Mouse (Mus musculus) brain, adult 2 months (tissue): Measurements from ENCODE around the gene 4930402F06Rik.
A peak's percentile ranks its signal among the peaks of the same experiment; 100 is the strongest.

Source experiments
- DNase-seq: peaks from one replicate; pipeline ENCODE4 v3.0.0; 2011; ENCODE audit warnings: low read depth, low spot score

Gene 4930402F06Rik

DNA sequence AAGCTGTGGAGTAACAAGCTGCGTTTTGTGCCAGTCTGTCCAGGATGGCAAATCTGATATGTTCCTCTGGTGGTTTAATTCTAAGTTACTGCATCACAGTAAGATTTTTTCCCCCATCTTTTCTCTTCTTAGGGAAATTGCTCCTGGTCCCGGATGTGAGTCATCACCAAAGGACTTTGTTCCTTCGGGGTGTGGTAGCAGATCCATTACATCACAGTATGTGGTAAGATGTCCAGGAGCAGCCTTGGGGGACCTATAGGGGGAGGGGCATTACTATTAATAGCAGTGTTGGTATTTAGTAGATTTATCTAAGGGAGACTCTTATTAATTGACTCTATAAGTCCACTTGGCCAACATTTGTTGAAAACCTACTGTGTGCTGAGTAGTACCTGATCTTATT lies 54.4 kb downstream of the 4930402F06Rik start:
- DNase-seq, result no peak

DNA sequence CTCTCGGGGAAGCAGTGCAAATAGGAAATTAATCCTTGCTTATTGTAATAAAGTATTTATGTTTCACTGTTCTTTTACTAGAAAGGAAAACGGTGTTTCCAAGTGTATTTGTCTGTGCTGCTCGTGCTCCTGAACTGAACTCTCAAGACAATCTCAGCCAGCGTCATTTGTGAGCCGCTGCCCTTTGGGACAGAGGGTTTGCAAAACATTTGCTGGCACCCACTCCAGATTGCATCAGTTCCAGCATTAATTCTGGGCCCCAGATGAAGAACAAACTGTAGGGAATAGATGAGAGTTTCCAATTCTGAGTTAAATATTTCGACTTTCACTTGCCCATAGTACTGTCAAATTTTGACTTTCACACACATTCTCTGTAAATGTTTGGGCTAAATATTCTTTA lies 58.3 kb downstream of the 4930402F06Rik start:
- no peak for DNase-seq

- DNase-seq, result no peak
Observed at GRCm38 (mm10) chr2:35338036-35338435, 58.9 kb downstream of the 4930402F06Rik start.

DNA sequence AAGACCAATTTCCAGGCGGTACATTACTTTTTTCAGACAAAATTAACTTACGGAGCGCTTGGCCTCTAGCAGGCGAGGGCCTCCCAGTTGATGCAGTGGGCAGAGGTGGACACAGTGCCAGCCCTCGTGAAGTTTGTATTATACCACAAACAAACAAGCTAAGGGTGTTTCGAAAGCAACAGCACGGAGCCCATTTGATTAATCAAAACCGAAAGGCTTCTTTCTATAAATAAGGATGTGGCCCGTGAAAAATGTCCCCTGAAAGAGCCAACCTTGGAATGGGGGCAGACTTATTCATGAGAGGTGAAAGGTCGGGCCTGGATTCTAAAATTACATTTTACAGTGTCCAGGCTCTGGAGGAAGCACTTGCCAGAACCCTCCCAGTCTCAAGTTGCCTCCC lies 59.6 kb downstream of the 4930402F06Rik start:
- DNase-seq, result no peak

GRCm38 (mm10) chr2:35336388-35337280 lies 60.3 kb downstream of the 4930402F06Rik start, which contains the start of gene Stom:
Stom (minus strand) TSS chr2:35336976.
- DNase-seq, result peak; percentile 98

- peak; percentile 8 for DNase-seq
Observed at GRCm38 (mm10) chr2:35335620-35336019, 61.4 kb downstream of the 4930402F06Rik start.

DNA sequence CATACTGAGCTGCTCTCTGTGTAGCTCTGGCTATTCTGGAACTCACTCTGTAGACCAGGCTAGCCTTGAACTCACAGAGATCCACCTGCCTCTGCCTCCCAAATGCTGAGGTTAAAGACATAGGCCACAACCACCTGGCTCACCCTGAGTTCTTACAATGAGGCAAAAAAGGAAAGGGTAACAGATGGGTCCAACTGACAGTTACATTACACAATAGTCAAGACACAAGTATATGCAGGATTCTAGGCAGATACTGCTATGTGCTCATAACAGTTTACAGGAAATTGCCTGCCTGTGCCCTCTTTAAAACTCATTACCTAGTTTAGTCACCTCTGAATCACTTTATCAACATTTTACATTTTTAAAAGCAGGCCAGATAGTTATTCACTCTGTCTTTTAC lies 63.3 kb downstream of the 4930402F06Rik start:
- DNase-seq, result no peak

DNA sequence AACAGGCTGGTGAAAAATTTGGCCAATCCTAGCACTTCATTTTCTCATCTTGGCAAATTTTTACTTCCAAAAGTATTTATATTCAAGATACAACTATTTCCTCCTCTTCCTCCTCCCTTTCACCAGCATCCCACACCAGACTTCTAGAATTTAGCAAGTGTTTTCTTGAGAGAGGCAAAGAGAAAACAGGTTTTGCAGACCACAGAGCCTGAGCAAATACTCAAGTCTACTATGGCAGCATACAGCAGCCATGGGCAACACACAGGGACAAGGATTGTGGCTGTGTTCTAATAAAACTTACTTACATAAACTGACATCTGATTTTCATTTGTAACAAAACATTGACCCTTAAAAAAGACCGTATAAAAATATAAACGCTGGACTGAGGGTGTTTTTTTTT lies 65.8 kb downstream of the 4930402F06Rik start:
- no peak for DNase-seq

DNA sequence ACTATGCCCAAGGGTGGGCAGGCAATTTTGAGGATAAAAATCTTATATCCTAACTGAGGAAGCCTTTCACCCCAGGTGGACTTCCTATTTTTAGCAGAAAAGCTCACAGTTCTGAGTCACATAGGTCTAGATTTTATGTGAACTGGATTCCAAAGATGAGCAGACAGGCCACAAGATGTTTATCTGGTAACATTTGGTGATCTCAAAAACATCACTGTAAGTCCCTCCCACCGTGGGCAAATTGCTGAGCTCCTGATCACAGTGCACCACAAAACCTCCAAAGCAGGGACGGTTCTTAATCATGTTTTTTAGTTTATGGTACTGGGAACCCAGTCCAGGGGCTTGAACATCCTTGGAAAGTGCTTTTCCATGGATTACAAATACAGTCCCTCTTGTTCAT lies 67.9 kb downstream of the 4930402F06Rik start:
- DNase-seq, result no peak

DNA sequence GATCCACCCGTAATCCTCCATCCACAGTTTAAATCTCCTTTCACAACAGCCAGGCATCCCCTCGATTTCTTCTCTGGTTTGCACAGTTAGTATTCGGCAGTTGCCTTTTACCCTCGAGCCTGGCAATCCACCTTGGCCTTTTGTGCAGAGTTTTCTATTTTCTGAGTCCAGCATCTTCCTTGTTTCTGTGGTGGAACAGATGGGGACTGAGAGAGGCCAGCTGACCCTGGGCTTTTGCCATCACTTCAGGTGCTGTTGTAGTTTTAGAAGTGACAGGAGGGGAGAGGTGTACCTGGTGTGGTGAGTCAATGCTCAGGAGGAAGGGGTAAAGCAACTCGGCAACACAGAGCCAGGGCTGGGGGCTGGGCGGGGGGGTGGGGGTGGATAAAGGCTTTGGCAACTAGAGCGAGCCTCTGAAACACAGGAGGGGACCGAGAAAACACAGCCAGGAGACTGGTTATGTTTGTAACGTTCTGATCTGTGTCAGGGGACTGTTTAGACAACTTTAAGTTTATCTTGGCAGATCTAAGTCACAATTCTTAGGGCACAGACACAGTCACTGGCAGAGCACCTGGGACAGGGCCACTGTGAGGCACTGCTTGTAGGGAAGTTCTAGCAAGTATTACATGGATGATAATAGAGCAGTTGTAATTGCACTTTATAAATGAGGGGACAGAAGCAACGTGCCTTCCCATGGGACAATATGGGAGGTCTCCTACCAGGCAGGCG lies 68.7 kb downstream of the 4930402F06Rik start:
- peak; percentile 93 for DNase-seq

DNA sequence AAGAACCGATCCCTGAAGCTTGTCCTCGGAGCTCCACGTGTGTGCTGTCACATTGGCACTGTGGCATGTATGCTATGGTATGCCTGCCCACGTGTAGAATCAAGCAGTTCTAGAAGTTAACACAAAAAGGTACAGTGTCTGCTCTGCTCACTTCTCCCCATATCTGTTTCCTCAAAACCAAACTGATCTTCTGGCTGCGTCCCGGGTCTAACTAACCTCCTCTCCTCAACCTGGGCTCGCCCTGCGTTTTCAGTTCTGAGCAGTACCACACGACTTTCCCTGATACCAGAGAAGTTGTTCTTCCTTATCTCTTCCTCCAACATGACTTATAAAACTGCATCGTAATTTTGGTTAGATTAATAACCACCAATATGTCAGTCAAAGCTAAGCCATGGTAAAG lies 69.4 kb downstream of the 4930402F06Rik start:
- no peak for DNase-seq

DNA sequence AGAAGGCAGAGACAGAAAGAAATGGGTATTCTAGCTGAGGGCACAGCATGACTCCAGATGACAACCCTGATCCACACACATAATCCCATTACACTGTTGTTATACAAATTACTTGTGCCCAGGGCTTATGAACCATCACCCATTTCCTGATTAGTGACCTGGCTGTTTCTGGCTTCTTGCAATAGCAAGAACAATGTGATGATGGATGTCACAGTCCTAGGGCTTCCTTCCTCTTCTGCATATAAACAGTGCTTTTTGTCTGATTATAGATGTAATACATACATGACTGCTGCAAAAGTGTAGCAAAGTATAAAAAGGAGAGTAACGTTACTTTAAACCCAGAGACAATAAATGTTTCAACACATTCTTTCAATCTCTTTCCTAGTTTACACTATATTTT lies 70.0 kb downstream of the 4930402F06Rik start:
- DNase-seq, result no peak

DNA sequence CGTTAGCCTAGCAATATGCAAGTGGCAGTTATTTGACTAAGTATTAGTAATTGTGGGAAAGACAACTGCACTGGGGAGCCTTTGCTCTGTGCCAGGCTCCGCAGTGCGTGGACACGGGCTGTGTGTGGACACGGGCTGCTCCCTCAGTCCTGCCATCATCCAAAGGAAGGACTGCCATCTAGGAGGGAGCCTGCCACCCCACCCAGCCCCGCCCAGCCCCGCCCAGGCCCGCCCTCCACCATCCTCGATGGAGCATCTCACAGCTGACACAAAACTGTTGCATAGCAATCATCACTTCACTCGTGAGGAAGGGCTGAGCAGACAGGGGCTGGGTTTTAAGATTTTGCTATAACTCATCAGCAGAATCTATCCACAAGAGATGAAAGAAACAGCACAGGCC lies 71.0 kb downstream of the 4930402F06Rik start:
- DNase-seq, result no peak
